Mouse (Mus musculus): ENCODE measurements around the gene Olfr243.
"Not testable (repeated sequence)": the region's sequence is repeated elsewhere in the genome, so short reads cannot be mapped to it uniquely, and the experiment has no call there.

Gene Olfr243

GRCm38 (mm10) chr7:103714371-103714770 lies at the start of gene Olfr243:
Gene Olfr243, plus strand, starts transcription at chr7:103714671.
- no peak for DNase-seq

GRCm38 (mm10) chr7:103671091-103671490 lies 43.4 kb upstream of the Olfr243 start, which contains the start of gene Olfr624:
Gene Olfr624, minus strand, starts transcription at chr7:103671191.
- DNase-seq = no peak

DNA sequence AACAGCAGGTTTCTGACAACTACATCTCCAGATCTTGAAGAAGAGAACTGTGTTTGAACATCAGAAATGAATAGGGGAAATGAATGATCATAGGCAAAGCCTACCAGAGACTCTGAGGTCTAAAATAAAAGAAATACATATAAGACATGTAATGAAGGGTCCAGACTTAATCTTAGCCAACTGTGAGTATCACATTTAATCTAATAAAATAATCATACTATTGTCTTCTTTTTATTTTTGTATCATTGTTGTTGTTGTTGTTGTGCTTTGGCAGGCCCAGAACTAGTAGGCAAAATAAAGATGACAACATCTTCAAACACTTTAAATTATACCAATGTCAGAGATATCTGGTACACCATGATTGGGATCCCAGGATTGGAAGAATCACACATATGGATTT lies 32.1 kb upstream of the Olfr243 start, which contains the start of gene Olfr625-ps1:
TSS of gene Olfr625-ps1 (plus strand) at position 301 of the 400 bp plus-strand sequence.
- DNase-seq = no peak

- DNase-seq = no peak
These were observed 15.0 kb upstream of the Olfr243 start for GRCm38 (mm10) chr7:103699469-103699868.

- DNase-seq = no peak
These were observed 2.4 kb upstream of the Olfr243 start for GRCm38 (mm10) chr7:103712024-103712423.

DNA sequence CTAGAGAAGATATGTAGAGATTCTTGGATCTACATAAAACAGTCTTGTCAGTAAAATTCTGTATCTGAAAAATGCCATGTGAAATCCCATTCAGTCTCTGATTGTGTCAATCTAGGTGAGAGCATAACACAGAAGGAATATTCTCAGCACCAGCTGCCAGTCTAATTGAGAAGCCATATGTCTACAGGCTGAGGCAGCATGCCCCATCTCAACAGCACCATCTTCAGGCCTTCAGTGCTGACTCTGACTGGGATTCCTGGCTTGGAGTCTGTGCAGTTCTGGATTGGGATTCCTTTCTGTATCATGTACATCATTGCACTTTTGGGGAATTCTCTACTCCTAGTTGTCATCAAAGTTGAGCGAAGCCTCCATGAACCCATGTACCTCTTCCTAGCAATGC lies 1.9 kb downstream of the Olfr243 start:
- DNase-seq = not testable (repeated sequence)

- no peak for DNase-seq
These were observed 15.6 kb downstream of the Olfr243 start, which contains the start of gene Olfr628 for GRCm38 (mm10) chr7:103730074-103730473. Gene Olfr628, plus strand, starts transcription at chr7:103730374.

GRCm38 (mm10) chr7:103744843-103745242 lies 30.4 kb downstream of the Olfr243 start, which contains the start of gene Olfr629:
Gene Olfr629, minus strand, starts transcription at chr7:103744943.
- no peak for DNase-seq

GRCm38 (mm10) chr7:103757233-103757632 lies 42.8 kb downstream of the Olfr243 start, which contains the start of gene Olfr630:
Gene Olfr630, minus strand, starts transcription at chr7:103757333.
- DNase-seq = no peak

- not testable (repeated sequence) for DNase-seq
These were observed 47.7 kb downstream of the Olfr243 start for GRCm38 (mm10) chr7:103762212-103762611.

GRCm38 (mm10) chr7:103767687-103768086 lies 53.2 kb downstream of the Olfr243 start:
- not testable (repeated sequence) for DNase-seq
